Mouse (Mus musculus): ENCODE measurements at regions not wholly inside any gene's neighbourhood (a gene's known extent, or its start where the extent isn't known, plus 50 kb on each side); places are given as distances from the start of the nearest gene placed in this dataset.

DNA sequence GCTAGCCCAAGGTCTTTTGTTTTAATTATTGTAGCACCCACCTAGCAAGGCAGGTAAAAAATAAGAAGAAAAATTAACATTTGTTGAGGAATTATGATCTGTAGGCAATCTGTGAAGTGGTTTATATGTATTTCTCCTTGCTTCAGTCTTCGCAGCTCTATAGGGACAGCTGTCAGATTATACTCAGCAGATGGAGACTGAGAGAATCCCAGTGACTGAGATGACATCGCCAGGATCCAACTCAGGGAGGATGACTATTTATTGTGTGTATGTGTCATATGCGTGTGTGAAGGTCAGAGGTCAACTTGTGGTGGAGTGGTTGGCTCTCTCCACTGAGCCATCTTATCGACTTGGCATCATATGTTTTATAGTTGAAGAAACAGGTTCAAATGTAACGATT, 362.0 kb upstream of the Chd6 start:
- DNase-seq: no peak

DNA sequence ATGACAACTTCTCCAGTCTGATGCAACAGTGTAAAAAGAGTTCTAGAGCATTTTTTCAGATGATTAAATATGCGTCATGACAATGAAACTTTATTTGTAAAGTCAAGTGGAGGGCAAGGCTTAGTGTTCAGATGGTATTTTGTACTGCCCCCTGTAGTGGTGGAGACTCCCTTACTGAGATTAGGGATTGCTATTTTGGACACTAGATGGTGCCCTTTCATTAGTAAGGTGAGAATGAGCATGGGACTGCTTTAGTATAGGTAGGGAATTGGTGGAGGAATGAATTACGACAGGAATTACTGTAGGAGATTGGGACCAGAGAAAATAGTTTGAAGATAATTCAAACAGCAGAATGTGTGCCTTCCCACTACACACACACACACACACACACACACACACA, 361.1 kb upstream of the Chd6 start:
- no peak for DNase-seq

DNA sequence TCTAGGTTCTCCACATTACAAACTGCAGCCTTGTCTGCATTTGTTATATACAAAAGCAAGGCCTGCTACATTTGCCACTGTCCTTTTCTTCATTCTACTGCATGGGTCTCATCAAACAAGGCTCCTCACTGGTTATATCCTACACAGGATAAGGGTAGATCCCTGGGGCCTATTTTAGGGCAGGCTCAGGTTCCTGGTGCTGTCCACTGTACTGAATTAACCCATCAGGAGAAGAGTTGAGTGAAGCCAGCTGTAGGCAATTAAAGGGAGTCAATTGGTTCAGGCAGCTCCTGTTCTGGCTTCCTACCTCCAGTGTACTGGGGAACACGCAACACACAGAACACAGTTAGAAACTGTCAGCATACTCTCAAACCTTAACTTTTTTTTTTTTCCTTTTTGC, 358.2 kb upstream of the Chd6 start:
- DNase-seq: no peak

DNA sequence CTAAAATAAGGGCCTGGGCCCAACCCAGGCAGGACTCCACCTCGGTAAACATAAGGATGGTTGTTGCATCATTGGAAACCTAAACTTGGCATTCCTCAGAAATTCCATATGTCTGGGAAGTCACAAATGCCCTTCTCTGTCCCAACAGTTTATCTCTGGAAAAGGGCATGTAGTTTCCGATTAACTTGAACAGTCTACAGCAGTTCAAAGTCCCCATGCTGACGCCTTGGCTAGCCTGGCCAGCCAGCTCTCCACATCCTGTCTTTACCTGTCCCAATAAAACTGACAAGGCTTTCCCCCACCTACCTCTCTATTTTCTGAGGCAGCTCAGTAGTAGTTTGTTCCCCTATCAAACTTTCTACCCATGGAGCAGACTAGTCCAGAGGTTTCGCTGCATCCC, 351.7 kb upstream of the Chd6 start:
- no peak for DNase-seq

GRCm38 (mm10) chr2:161454466-161454865, 345.6 kb upstream of the Chd6 start:
- no peak for DNase-seq

- DNase-seq: no peak
These were observed 324.9 kb upstream of the Chd6 start for GRCm38 (mm10) chr2:161433816-161434215.

DNA sequence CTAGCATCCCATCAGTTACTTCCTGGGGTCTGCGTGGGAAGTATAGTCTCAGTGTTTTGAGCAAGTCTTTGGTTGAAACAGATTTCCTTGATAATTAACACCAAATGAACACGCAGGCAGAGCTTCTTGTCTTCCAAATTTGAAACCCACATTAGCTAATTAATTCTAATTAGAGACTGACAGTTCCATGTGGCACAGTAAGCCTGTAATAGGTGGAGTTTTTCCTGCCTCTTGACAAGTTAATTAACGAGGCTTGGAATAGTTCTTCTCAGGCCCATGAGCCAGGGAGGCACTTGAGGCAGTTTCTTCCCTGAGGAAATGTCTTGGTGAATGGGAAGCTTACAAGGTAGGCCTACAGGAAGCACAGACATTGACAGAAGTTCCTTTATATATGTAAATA, 320.4 kb upstream of the Chd6 start:
- DNase-seq: no peak

- no peak for DNase-seq
These were observed 316.7 kb upstream of the Chd6 start for GRCm38 (mm10) chr2:161425587-161425986.

GRCm38 (mm10) chr2:161418062-161418461, 309.2 kb upstream of the Chd6 start:
- DNase-seq: no peak

DNA sequence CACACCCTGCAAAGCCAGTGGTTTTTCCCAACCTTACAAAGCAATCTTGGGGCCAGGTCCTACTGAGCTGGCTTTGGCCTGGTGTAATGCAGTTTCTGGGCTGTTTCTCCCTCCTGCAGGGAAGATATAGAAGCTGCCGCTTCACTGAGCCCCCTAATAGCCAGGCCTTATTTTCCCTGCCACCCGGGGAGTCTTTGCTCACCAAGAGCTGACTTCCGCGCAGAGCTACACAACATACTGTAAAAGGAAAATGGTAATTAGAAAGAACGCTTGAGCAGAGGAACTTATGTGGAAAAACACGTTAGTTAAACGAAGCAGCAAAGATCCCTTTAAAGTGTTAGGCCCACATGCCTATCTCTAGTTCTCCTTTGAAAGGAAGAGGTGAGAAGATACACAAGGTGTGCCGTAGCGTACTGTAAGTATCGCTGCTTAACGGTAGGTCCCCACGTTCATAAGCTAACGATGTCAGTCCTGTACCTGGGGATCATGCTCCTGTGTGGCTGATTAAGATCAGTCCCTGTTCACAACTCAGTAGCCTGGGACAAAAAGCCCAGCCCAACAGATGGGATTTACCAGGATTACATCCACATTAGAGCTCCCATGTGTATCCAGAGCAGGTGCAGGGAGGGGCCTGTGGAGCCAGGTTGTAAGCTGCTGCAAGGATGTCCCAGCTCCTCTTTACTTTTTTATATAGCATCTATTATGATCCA, 307.5 kb upstream of the Chd6 start:
- DNase-seq: no peak

- DNase-seq: no peak
These were observed 299.4 kb upstream of the Chd6 start for GRCm38 (mm10) chr2:161408306-161408705.

- no peak for DNase-seq
These were observed 297.0 kb upstream of the Chd6 start for GRCm38 (mm10) chr2:161405847-161406384.

DNA sequence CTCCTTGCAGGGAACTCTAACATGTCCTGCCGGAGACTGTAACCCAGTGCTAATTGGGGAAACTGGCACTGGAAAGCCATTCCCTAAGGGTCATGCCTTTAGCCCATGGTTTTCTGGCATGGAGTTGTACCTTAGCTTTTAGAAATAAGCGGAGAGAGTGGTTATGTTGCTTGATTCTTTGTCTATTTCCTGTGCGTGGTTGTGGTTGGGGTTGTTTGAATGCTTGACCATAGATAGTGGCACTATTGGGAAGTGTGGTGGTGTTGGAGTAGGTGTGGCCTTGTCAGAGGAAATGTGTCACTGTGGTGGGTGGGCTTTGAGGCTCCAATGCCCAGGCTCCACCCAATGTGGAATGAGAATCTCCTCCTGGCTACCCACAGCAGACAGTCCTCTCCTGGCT, 289.2 kb upstream of the Chd6 start:
- DNase-seq: no peak

- no peak for DNase-seq
These were observed 282.2 kb upstream of the Chd6 start for GRCm38 (mm10) chr2:161390954-161391690.

- DNase-seq: no peak
These were observed 280.5 kb upstream of the Chd6 start for GRCm38 (mm10) chr2:161389318-161389835.

DNA sequence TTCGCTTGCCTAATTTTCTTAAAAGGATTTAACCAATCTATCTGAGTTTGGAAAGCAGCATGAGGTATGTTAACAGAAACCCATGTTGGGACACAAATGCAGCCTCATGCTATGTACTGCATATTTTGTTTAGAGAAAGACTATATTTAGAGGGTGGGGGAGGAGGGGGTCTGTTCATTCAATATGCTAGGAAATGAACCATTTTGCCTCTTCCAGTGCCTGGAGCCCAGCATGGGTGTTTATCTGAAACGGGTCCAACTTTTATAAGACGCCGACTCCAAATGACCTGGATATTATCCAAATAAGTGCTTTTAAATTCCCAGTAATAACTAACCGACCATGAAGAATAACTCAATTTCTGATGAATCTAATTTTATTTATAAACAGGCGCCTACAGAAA, 278.2 kb upstream of the Chd6 start:
- DNase-seq: no peak

GRCm38 (mm10) chr2:161382411-161382810, 273.5 kb upstream of the Chd6 start:
- no peak for DNase-seq

GRCm38 (mm10) chr2:161378313-161378712, 269.4 kb upstream of the Chd6 start:
- no peak for DNase-seq

DNA sequence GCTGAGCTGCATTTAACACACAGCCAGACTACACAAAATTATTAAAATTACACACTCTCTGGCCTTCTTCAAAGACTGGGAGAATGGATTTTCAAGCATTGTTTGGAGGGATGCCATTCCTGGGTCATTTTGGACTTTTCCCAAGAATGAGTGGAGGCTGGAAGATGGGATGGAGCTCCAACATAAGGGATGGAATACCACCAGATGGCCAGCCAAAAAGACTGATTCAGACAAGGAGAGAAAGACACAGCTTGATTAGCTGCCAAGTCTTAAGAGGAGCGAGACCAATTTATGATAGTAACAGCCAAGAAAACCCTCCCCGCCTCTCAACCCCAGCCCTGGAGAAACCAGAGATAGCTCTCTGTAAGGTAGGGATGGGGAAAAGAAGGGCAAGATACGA, 253.4 kb upstream of the Chd6 start:
- no peak for DNase-seq

DNA sequence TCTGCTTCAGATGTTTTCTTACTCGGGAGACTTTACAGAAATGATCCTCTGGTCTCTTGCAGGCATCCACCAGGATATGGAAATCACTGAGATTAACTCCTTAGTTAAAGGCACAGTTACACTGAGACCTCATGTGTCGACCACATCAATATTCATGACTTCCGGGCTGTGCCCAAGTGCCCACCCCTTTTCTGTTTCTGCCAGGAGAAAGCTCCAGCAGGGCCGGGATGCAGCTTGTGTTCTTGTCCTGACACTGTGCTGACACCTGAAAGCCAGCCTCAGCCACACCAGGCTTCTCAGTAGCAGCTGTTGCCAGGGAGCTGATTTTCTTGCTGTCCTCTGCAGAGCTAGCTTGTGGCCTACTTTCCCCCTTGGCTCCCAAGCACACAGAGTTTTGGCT, 240.2 kb upstream of the Chd6 start:
- no peak for DNase-seq

- no peak for DNase-seq
These were observed 235.1 kb upstream of the Chd6 start for GRCm38 (mm10) chr2:161344018-161344417.

DNA sequence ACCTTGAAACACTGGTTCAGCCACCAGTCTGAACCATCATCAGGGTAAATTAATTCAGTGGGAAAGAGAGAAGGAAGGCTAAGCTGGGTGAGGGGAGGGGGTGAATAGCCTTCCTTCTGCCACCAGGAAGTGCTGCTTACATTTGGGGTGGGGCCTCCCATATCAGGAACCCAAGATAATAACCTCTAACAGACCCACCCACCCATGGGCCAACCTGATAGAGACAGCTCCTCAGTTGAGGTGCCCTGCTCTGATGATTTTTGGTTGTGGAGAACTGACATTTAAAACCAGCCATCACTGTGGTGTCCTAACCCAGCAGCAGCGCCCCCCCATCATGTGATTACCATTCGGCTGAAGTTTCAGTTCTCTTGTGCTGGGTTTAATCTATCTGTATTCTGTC, 233.8 kb upstream of the Chd6 start:
- no peak for DNase-seq

DNA sequence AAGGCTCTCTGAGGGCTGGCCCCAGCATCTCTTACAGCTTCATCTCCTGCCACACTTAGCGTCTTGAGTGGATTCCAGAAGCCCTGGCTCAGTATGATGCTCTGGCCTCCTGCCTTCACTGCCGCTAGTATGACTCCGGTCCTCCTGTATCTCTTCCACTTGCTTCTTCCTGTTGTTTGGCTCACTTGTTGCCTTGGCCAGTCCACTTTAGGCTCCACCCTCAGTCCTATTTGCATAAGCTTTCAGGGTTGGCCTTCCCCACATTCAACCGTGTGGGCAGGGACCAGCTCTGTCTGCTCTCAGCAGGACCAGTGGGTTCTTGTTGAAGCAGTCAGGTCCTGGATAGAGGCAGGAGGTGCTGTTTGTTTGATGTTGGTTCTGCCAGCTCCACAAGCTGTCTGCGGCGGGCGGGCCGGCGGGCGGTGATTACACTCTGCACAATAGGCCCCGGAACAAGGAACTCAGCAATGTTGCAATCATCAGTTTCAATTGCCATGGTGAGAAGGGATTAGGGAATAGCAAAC, 232.6 kb upstream of the Chd6 start:
- peak; percentile 20 for DNase-seq

- DNase-seq: no peak
These were observed 231.4 kb upstream of the Chd6 start for GRCm38 (mm10) chr2:161340291-161340690.
